Mouse (Mus musculus) limb, embryonic 13.5 days (tissue): ENCODE measurements at regions not wholly inside any gene's neighbourhood (a gene's known extent, or its start where the extent isn't known, plus 50 kb on each side); places are given as distances from the start of the nearest gene placed in this dataset.

Source experiments
- ATAC-seq: fragments of 200-750 bp; cut with Nextera tagmentation; 2 replicates; pipeline ENCODE4 v1.8.0; 2017; ENCODE audit warnings: low read depth, moderate number of reproducible peaks, moderate TSS enrichment; ENCODE audit not compliant: low FRiP score
- H3K27ac ChIP-seq: fragments of 300-500 bp; sonication (generic); 2 replicates; pipeline ENCODE4 v1.5.1; 2015; ENCODE audit warnings: inconsistent platforms, mild to moderate bottlenecking, moderate library complexity
- H3K27me3 ChIP-seq: fragments of 300-500 bp; sonication (generic); 2 replicates; pipeline ENCODE4 v1.6.1; 2015; ENCODE audit warnings: mild to moderate bottlenecking, inconsistent platforms
- H3K36me3 ChIP-seq: fragments of 300-500 bp; sonication (generic); 2 replicates; pipeline ENCODE4 v1.6.1; 2015; ENCODE audit warnings: inconsistent platforms, mild to moderate bottlenecking, moderate library complexity
- H3K4me1 ChIP-seq: fragments of 300-500 bp; sonication (generic); 2 replicates; pipeline ENCODE4 v1.6.1; 2015; ENCODE audit warnings: inconsistent platforms
- H3K4me2 ChIP-seq: fragments of 300-500 bp; sonication (generic); replicated peaks from 2 replicates; pipeline ENCODE4 v1.6.1; 2015; ENCODE audit warnings: inconsistent platforms, mild to moderate bottlenecking, moderate library complexity
- H3K4me3 ChIP-seq: fragments of 300-500 bp; sonication (generic); 2 replicates; pipeline ENCODE4 v1.5.1; 2015; ENCODE audit warnings: moderate library complexity, mild to moderate bottlenecking, inconsistent platforms
- H3K9ac ChIP-seq: fragments of 300-500 bp; sonication (generic); 2 replicates; pipeline ENCODE4 v1.6.1; 2015; ENCODE audit warnings: mild to moderate bottlenecking, inconsistent platforms
- H3K9me3 ChIP-seq: fragments of 300-500 bp; sonication (generic); 2 replicates; pipeline ENCODE4 v1.6.1; 2016; ENCODE audit warnings: inconsistent platforms
- WGBS: fragments of 180-500 bp; shearing (Covaris S2); methylation state at CpG from one replicate; pipeline ENCODE4 v1.1.7; 2015; 5-methylcytosine and 5-hydroxymethylcytosine counted together

DNA sequence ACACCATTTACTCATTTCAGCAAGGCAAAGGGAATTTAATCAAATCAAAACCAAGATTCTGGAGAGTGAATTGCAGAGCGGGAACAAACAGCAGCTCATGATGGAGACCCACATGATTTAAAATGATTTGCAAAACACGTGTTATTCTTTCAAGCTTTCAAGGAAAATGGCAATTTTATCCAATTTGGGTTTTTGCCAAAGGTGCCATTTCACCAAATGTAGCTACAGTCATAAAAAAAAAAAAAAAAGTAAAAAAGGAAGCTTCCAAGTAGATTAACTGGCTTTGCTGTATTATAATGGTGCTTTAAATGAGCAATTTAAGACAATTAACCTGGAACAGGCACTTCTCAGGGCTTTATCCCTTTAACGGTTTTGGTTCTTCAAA lies 1052.7 kb downstream of the 5730522E02Rik start:
- Histone ChIP-seq H3K9ac (no peak overlapping the region), H3K4me3 (no peak overlapping the region), H3K36me3 (no peaks in the 10 kb centered on the region), H3K4me1 (peaks cover 7% of the 10 kb centered on the region; the same call in 1 of the 2 replicates), H3K27me3 (no peaks in the 10 kb centered on the region), H3K27ac (no peak overlapping the region), H3K9me3 (no peaks in the 10 kb centered on the region), H3K4me2 (no peak overlapping the region)
- WGBS: 39% methylated on average over 3 of the region's 3 CpGs
- ATAC-seq: no peak

DNA sequence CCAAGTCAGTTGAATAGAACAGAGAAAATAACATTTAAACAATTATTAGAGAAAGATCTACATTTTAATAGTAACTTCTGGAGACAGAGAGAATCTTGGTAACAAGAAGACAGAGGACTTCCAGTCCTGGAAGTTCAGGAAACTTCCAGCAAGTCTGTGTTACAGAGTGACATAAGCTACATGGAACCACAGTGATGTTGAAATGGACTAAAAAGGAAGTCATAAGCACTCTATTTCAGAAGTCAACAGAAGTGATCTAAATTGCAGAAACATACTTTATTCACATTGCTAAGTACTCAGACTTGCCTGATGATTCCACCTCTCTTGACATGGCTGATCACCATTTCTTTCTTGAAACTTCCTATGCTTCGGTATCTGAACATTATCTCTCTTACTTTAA lies 1051.7 kb downstream of the 5730522E02Rik start:
- H3K36me3 ChIP-seq: no peaks in the 10 kb centered on the region
- H3K4me2 ChIP-seq: no peak overlapping the region
- whole genome bisulfite sequencing: 92% methylated on average over 1 of the region's 1 CpGs
- no peaks in the 10 kb centered on the region for H3K9me3 ChIP-seq
- no peak for ATAC-seq
- H3K4me1 ChIP-seq: peaks cover 7% of the 10 kb centered on the region; the same call in 1 of the 2 replicates
- no peak overlapping the region for H3K9ac ChIP-seq
- no peak overlapping the region for H3K27ac ChIP-seq
- no peaks in the 10 kb centered on the region for H3K27me3 ChIP-seq
- H3K4me3 ChIP-seq: no peak overlapping the region

DNA sequence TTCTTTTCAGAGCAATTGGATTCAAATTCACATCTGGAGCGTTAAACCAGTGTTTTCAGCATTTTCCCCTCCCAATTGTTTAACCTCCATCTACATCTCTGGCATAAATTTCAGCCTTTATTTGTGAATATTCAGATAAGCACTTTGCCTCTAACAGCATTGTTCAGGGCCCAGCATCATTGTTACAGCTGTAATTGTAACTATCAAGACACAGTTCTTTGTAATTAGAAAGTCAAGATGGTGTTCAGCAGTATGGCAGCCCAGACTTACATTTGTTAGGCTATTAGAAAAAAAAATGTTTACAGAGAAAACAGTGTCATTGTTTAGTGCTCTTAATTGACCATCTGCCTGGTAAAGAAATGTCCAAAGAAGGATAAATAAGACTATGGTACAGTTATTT lies 1042.6 kb downstream of the 5730522E02Rik start:
- no peaks in the 10 kb centered on the region for H3K27me3 ChIP-seq
- H3K4me1 ChIP-seq: no peaks in the 10 kb centered on the region
- no peak overlapping the region for H3K4me3 ChIP-seq
- no peaks in the 10 kb centered on the region for H3K36me3 ChIP-seq
- H3K27ac ChIP-seq: no peak overlapping the region
- H3K9me3 ChIP-seq: no peaks in the 10 kb centered on the region
- H3K9ac ChIP-seq: no peak overlapping the region
- WGBS: 90% methylated on average over 1 of the region's 1 CpGs
- H3K4me2 ChIP-seq: no peak overlapping the region
- ATAC-seq: no peak

DNA sequence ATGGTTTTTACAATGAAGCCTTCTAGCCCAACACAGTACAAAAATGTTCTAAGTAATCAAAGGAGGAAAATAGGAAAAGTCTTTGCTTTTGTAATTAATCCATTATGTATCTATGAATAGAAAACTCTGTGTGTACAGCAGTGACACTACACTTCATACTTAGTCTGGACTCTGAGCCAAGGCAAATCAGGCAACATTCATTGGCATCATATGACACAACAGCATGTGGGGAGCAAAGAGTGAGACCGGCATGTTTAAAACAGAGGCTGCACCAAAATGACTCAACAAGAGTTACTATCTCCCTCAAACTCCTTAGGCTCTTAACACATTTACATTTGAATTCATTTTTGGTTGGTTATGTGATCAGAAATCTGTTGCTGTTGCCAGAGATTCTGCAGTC lies 1039.5 kb downstream of the 5730522E02Rik start:
- Histone ChIP-seq H3K4me1 (no peaks in the 10 kb centered on the region), H3K9me3 (no peaks in the 10 kb centered on the region), H3K36me3 (no peaks in the 10 kb centered on the region), H3K9ac (no peak overlapping the region), H3K27ac (no peak overlapping the region), H3K27me3 (no peaks in the 10 kb centered on the region), H3K4me3 (no peak overlapping the region), H3K4me2 (no peak overlapping the region)
- 75% methylated on average over 1 of the region's 1 CpGs for WGBS
- no peak for ATAC-seq
